Mouse (Mus musculus) embryonic facial prominence, embryonic 14.5 days (tissue): ENCODE data around the gene AU018091. TPM values are rescaled to one million over a fixed set of nuclear protein-coding genes. Genes with fewer than 3 reads are reported as not detected.
"Not testable (repeated sequence)": the region's sequence is repeated elsewhere in the genome, so short reads cannot be mapped to it uniquely, and the experiment has no call there.

Experiments used
- ATAC-seq: fragments of 200-750 bp; cut with Nextera tagmentation; 2 replicates; pipeline ENCODE4 v1.8.0; 2017; ENCODE audit warnings: low read depth, moderate number of reproducible peaks, moderate TSS enrichment
- DNase-seq: peaks from one replicate; pipeline ENCODE4 v3.0.0-alpha.2; 2015; ENCODE audit warnings: low spot score
- H3K27ac ChIP-seq: fragments of 300-500 bp; sonication (generic); replicated peaks from 2 replicates; pipeline ENCODE4 v1.5.1; 2014; ENCODE audit warnings: low read depth, mild to moderate bottlenecking, low read length, moderate library complexity
- H3K27me3 ChIP-seq: fragments of 300-500 bp; sonication (generic); replicated peaks from 2 replicates; pipeline ENCODE4 v1.6.1; 2014; ENCODE audit warnings: low read length; ENCODE audit not compliant: control insufficient read depth, insufficient read depth
- H3K36me3 ChIP-seq: fragments of 300-500 bp; sonication (generic); 2 replicates; pipeline ENCODE4 v1.6.1; 2014; ENCODE audit warnings: low read length, mixed read lengths; ENCODE audit not compliant: control insufficient read depth, insufficient read depth
- H3K4me1 ChIP-seq: fragments of 300-500 bp; sonication (generic); 2 replicates; pipeline ENCODE4 v1.6.1; 2014; ENCODE audit warnings: antibody characterized with exemption, low read length; ENCODE audit not compliant: control insufficient read depth, insufficient read depth
- H3K4me2 ChIP-seq: fragments of 300-500 bp; sonication (generic); 2 replicates; pipeline ENCODE4 v1.6.1; 2014; ENCODE audit warnings: low read depth, mild to moderate bottlenecking, low read length, moderate library complexity, mixed read lengths
- H3K4me3 ChIP-seq: fragments of 300-500 bp; sonication (generic); 2 replicates; pipeline ENCODE4 v1.5.1; 2014; ENCODE audit warnings: low read depth, mild to moderate bottlenecking, low read length
- H3K9ac ChIP-seq: fragments of 300-500 bp; sonication (generic); 2 replicates; pipeline ENCODE4 v1.6.1; 2014; ENCODE audit warnings: low read depth, mild to moderate bottlenecking, low read length, moderate library complexity, mixed read lengths
- H3K9me3 ChIP-seq: fragments of 300-500 bp; sonication (generic); 2 replicates; pipeline ENCODE4 v1.6.1; 2016; ENCODE audit warnings: low read length; ENCODE audit not compliant: control insufficient read depth
- WGBS: fragments of 180-500 bp; shearing (Covaris S2); extraction: QIAGEN DNeasy Blood & Tissue Kit; methylation state at CpG from one replicate; pipeline ENCODE4 v1.1.7; 2014; 5-methylcytosine and 5-hydroxymethylcytosine counted together
- polyA plus RNA-seq: library from polyadenylated mRNA; unstranded; fragments of >200 nt; fragmentation: Nextera tagmentation; extraction: Ambion mirVana; gene quantifications from 2 replicates; pipeline ENCODE4 v1.2.1, GENCODE M21; 2014

Gene AU018091
- polyA plus RNA-seq, 1 experiment from 2014 or later: 0.10 TPM

- Histone ChIP-seq H3K4me2 (no peak overlapping the region), H3K9me3 (no peaks in the 10 kb centered on the region), H3K4me1 (no peaks in the 10 kb centered on the region), H3K9ac (no peak overlapping the region), H3K27me3 (no peaks in the 10 kb centered on the region), H3K27ac (no peak overlapping the region), H3K4me3 (no peak overlapping the region), H3K36me3 (no peaks in the 10 kb centered on the region)
- no peak for ATAC-seq
- DNase-seq: no peak
Measured at GRCm38 (mm10) chr7:3146072-3146471, 22.9 kb downstream of the AU018091 start.

GRCm38 (mm10) chr7:3143329-3143728 is 25.7 kb downstream of the AU018091 start:
- ATAC-seq (no peak), DNase-seq (no peak)
- Histone ChIP-seq H3K36me3 (no peaks in the 10 kb centered on the region), H3K27ac (no peak overlapping the region), H3K27me3 (no peaks in the 10 kb centered on the region), H3K9ac (no peak overlapping the region), H3K9me3 (no peaks in the 10 kb centered on the region), H3K4me3 (no peak overlapping the region), H3K4me2 (no peak overlapping the region), H3K4me1 (no peaks in the 10 kb centered on the region)
- WGBS: 29% methylated on average over 1 of the region's 1 CpGs

- Histone ChIP-seq H3K27me3 (no peaks in the 10 kb centered on the region), H3K9me3 (peaks cover 7% of the 10 kb centered on the region; the same call in 1 of the 2 replicates), H3K27ac (no peak overlapping the region), H3K4me2 (no peak overlapping the region), H3K36me3 (no peaks in the 10 kb centered on the region), H3K9ac (no peak overlapping the region), H3K4me3 (no peak overlapping the region), H3K4me1 (no peaks in the 10 kb centered on the region)
- 78% methylated on average over 4 of the region's 4 CpGs for WGBS
- DNase-seq: no peak
- ATAC-seq: no peak
Measured at GRCm38 (mm10) chr7:3135606-3136005, 33.4 kb downstream of the AU018091 start.

DNA sequence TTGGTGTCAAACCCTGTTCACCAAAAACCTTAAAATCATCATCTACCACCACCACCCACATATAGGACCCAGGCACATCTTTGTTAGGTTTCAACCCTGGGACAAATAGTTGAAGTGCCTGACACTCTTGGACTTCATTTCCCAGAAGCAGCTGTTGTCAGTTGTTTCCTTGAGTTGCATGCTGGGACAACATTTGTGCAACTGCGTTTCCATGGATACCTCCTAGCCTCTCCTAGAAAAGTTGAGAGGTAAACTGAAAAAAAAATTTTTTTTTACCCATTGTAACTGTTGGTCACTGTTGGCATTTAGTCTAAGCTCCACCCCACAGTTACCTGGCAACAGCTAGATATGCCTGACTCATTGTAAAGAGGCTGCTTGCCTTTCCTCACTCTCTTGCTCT is 34.3 kb downstream of the AU018091 start:
- ATAC-seq: no peak

GRCm38 (mm10) chr7:3130342-3130741 is 38.7 kb downstream of the AU018091 start:
- Histone ChIP-seq H3K9me3 (peaks cover 7% of the 10 kb centered on the region; the same call in 1 of the 2 replicates), H3K4me3 (no peak overlapping the region), H3K4me1 (no peaks in the 10 kb centered on the region), H3K27me3 (no peaks in the 10 kb centered on the region), H3K9ac (no peak overlapping the region), H3K27ac (no peak overlapping the region), H3K4me2 (no peak overlapping the region), H3K36me3 (no peaks in the 10 kb centered on the region)
- DNase-seq: no peak
- ATAC-seq: no peak
- WGBS: 50% methylated on average over 1 of the region's 1 CpGs

More for the DNA sequence above, 34.3 kb downstream of the AU018091 start:
- no peak for DNase-seq
- H3K4me3 ChIP-seq: no peak overlapping the region
- H3K36me3 ChIP-seq: no peaks in the 10 kb centered on the region
- no peak overlapping the region for H3K27ac ChIP-seq
- H3K27me3 ChIP-seq: no peaks in the 10 kb centered on the region
- 59% methylated on average over 1 of the region's 1 CpGs for WGBS
- H3K4me1 ChIP-seq: no peaks in the 10 kb centered on the region
- peaks cover 7% of the 10 kb centered on the region; the same call in 1 of the 2 replicates for H3K9me3 ChIP-seq
- H3K4me2 ChIP-seq: no peak overlapping the region
- H3K9ac ChIP-seq: no peak overlapping the region

GRCm38 (mm10) chr7:3128564-3128963 is 40.4 kb downstream of the AU018091 start:
- DNase-seq, H3K9me3 ChIP-seq, H3K27ac ChIP-seq, H3K4me2 ChIP-seq, H3K4me3 ChIP-seq, ATAC-seq, H3K4me1 ChIP-seq, H3K9ac ChIP-seq, H3K36me3 ChIP-seq, H3K27me3 ChIP-seq: not testable (repeated sequence)

DNA sequence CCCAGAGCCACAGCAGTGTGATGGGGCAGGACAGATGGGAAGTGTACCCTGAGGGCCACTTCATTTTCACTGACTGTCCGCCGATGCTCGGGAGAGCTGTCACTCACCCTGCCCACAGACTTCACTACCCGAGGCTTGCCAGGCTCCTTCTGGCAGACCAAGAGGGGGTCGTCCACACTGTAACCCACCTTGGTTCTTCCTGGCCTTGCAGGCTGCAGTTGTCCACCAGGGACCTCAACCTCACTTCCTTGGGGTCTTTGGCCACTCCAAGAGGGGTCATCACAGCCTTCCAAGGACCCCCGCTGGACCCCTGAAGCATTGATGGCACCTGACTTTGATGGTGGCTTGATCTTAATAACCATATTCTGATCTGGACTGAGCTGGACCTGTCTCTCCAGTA is 57.8 kb downstream of the AU018091 start:
- H3K27me3 ChIP-seq, H3K4me3 ChIP-seq, DNase-seq, H3K4me1 ChIP-seq, H3K36me3 ChIP-seq, ATAC-seq, H3K9ac ChIP-seq, H3K4me2 ChIP-seq, H3K27ac ChIP-seq, H3K9me3 ChIP-seq: not testable (repeated sequence)
- WGBS: no CpG with 5 or more reads among the region's 6 CpGs

DNA sequence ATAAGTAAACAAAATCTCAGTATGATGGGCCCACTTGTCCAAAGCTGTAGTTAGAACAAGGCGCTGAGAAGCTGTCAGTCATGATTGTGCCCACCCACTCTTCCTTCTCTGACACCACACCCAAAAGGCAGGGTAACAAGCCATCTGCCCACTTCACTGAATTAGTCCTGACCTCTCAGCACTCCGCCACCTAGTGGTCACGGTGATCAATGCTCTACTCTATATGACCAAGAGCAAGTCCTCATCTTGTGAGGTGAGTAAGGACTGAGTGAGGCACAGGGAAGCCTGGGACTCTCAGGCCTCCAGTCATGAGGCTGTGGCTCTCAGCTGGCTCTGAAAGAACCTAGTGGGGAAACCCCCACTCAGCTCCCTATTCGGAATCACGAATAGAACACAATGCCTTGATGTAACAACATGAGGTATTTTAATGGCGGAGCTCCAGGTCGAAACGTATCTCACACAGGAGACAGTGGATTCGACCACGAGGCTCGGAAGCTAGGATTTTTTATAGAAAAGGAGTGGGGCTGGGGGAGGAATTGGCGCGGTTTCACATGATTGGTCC is 62.4 kb downstream of the AU018091 start:
- not testable (repeated sequence) for H3K9ac ChIP-seq, ATAC-seq, H3K4me1 ChIP-seq, H3K27me3 ChIP-seq, H3K36me3 ChIP-seq, H3K27ac ChIP-seq, DNase-seq, H3K4me2 ChIP-seq, H3K4me3 ChIP-seq, H3K9me3 ChIP-seq
- WGBS: 70% methylated on average over 13 of the region's 13 CpGs
